Mouse (Mus musculus) monocyte, adult 5-6 weeks (primary cell): ENCODE data around the gene Tubd1. TPM values are rescaled to one million over a fixed set of nuclear protein-coding genes. Genes with fewer than 3 reads are reported as not detected.
"Not testable (repeated sequence)": the region's sequence is repeated elsewhere in the genome, so short reads cannot be mapped to it uniquely, and the experiment has no call there.

Experiments used
- ATAC-seq: fragments of 153-309, 156-312 bp; replicated peaks from 2 replicates; pipeline ENCODE4 v1.8.0; 2017; ENCODE audit warnings: mild to moderate bottlenecking; ENCODE audit not compliant: low TSS enrichment, insufficient number of reproducible peaks, severe bottlenecking, poor library complexity, low FRiP score
- total RNA-seq: library from RNA; stranded (forward); fragments of 200-1000, 200-491, 200-594 nt; gene quantifications from 3 replicates; pipeline ENCODE4 v1.2.3, GENCODE M21; 2017

Gene Tubd1
- 3.1 to 8.8 TPM (median 7.0 TPM) in 3 replicates for total RNA-seq

GRCm38 (mm10) chr11:86544639-86545299, at the start of gene Tubd1, which contains the start of gene Rps6kb1:
TSS of gene Tubd1 (plus strand) at chr11:86544991.
TSS of gene Rps6kb1 (minus strand) at chr11:86544805.
- ATAC-seq: peak; percentile 97

GRCm38 (mm10) chr11:86497356-86497755, 47.4 kb upstream of the Tubd1 start:
- ATAC-seq: no peak

- ATAC-seq: no peak
These were observed 46.9 kb upstream of the Tubd1 start for GRCm38 (mm10) chr11:86497908-86498307.

GRCm38 (mm10) chr11:86500795-86501194, 44.0 kb upstream of the Tubd1 start:
- no peak for ATAC-seq

- no peak for ATAC-seq
These were observed 41.7 kb upstream of the Tubd1 start for GRCm38 (mm10) chr11:86503121-86503520.

GRCm38 (mm10) chr11:86507334-86507733, 37.5 kb upstream of the Tubd1 start:
- no peak for ATAC-seq

GRCm38 (mm10) chr11:86507991-86508390, 36.8 kb upstream of the Tubd1 start:
- no peak for ATAC-seq

GRCm38 (mm10) chr11:86516620-86517019, 28.2 kb upstream of the Tubd1 start:
- ATAC-seq: no peak

GRCm38 (mm10) chr11:86517229-86517628, 27.6 kb upstream of the Tubd1 start:
- no peak for ATAC-seq

GRCm38 (mm10) chr11:86519751-86520150, 25.0 kb upstream of the Tubd1 start:
- ATAC-seq: no peak

- ATAC-seq: no peak
These were observed 17.3 kb upstream of the Tubd1 start for GRCm38 (mm10) chr11:86527528-86527927.

GRCm38 (mm10) chr11:86532834-86533233, 12.0 kb upstream of the Tubd1 start:
- ATAC-seq: no peak

- ATAC-seq: not testable (repeated sequence)
These were observed 11.5 kb upstream of the Tubd1 start for GRCm38 (mm10) chr11:86533302-86533701.

GRCm38 (mm10) chr11:86534201-86534910, 10.4 kb upstream of the Tubd1 start:
- ATAC-seq: no peak

GRCm38 (mm10) chr11:86538786-86539185, 6.0 kb upstream of the Tubd1 start:
- no peak for ATAC-seq

GRCm38 (mm10) chr11:86539716-86540475, 4.9 kb upstream of the Tubd1 start:
- no peak for ATAC-seq

- no peak for ATAC-seq
These were observed 4.3 kb upstream of the Tubd1 start for GRCm38 (mm10) chr11:86540476-86540845.

- ATAC-seq: no peak
These were observed 1.9 kb upstream of the Tubd1 start for GRCm38 (mm10) chr11:86542851-86543250.

GRCm38 (mm10) chr11:86543960-86544638, 692 bp upstream of the Tubd1 start:
- no peak for ATAC-seq
